Mouse (Mus musculus) embryonic fibroblast, embryonic 13.5 days (primary cell): ENCODE results near the gene Pglyrp1.

ENCODE experiments used
- CTCF ChIP-seq: IDR thresholded peaks from 2 replicates; pipeline ENCODE4 v1.5.1; 2011; ENCODE audit warnings: mild to moderate bottlenecking, control low read depth, low read length, moderate library complexity, borderline replicate concordance; ENCODE audit not compliant: insufficient read depth
- POLR2A ChIP-seq: IDR thresholded peaks from 2 replicates; pipeline ENCODE4 v1.6.1; 2011; ENCODE audit warnings: low read depth, mild to moderate bottlenecking, control low read depth, low read length, moderate library complexity

- TF ChIP-seq POLR2A (no peak), CTCF (no peak)
Measured at GRCm38 (mm10) chr7:18925162-18925938, 54.2 kb downstream of the Pglyrp1 start, which contains the start of gene Nova2.
